Mouse (Mus musculus) C2C12 (cell line): Measurements from ENCODE around the gene Tnnc1. TPM values are rescaled to one million over a fixed set of nuclear protein-coding genes. Genes with fewer than 3 reads are reported as not detected.

Source experiments
- H3K27me3 ChIP-seq: one replicate; pipeline ENCODE4 v1.6.1; 2011; ENCODE audit not compliant: control insufficient read depth, insufficient read depth, insufficient read length
- H3K36me3 ChIP-seq: one replicate; pipeline ENCODE4 v1.6.1; 2011; ENCODE audit not compliant: control insufficient read depth, insufficient read depth
- H3K4me3 ChIP-seq: one replicate; pipeline ENCODE4 v1.5.1; 2011; ENCODE audit warnings: mild to moderate bottlenecking, control low read depth; ENCODE audit not compliant: poor library complexity, insufficient read depth, severe bottlenecking
- H3K79me2 ChIP-seq: one replicate; pipeline ENCODE4 v1.6.1; 2011; ENCODE audit not compliant: control insufficient read depth, insufficient read depth
- H3K79me3 ChIP-seq: one replicate; pipeline ENCODE4 v1.6.1; 2011; ENCODE audit warnings: low read depth, control low read depth
- H3ac ChIP-seq: one replicate; pipeline ENCODE3; 2011; ENCODE audit warnings: low read depth; ENCODE audit not compliant: control insufficient read depth, insufficient read length
- CEBPB ChIP-seq: IDR thresholded peaks from one replicate; pipeline ENCODE4 v1.6.1; 2011; ENCODE audit warnings: low read depth, mild to moderate bottlenecking, control low read depth, moderate library complexity
- CTCF ChIP-seq: IDR thresholded peaks from one replicate; pipeline ENCODE4 v1.5.1; 2011; ENCODE audit not compliant: control insufficient read depth, insufficient read depth, insufficient read length
- FOSL1 ChIP-seq: IDR thresholded peaks from one replicate; pipeline ENCODE4 v1.8.0; 2011; ENCODE audit warnings: mild to moderate bottlenecking, low read length; ENCODE audit not compliant: poor library complexity, insufficient read depth, severe bottlenecking
- MAX ChIP-seq: IDR thresholded peaks from one replicate; pipeline ENCODE4 v1.6.1; 2011; ENCODE audit warnings: mild to moderate bottlenecking, control low read depth
- MYOD1 ChIP-seq: IDR thresholded peaks from one replicate; pipeline ENCODE4 v1.6.1; 2011; ENCODE audit warnings: low read depth; ENCODE audit not compliant: control insufficient read depth, insufficient read length
- MYOG ChIP-seq: IDR thresholded peaks from one replicate; pipeline ENCODE4 v1.6.1; 2011; ENCODE audit not compliant: control insufficient read depth, insufficient read length; ENCODE audit errors: extremely low read depth
- USF1 ChIP-seq: IDR thresholded peaks from one replicate; pipeline ENCODE4 v1.6.1; 2011; ENCODE audit warnings: low read depth, mild to moderate bottlenecking, control low read depth, moderate library complexity
- polyA plus RNA-seq: library from polyadenylated mRNA; unstranded; fragments of >200 nt; fragmentation: generic; extraction: Trizol; gene quantifications from one replicate; pipeline ENCODE4 v1.2.1, GENCODE M21; 2012; ENCODE audit warnings: missing spikeins

The Tnnc1 gene
- polyA plus RNA-seq, 1 experiment: 21.0 TPM

- no peaks in the 10 kb centered on the region for H3K79me2 ChIP-seq
- no peak overlapping the region for H3K4me3 ChIP-seq
- no peak overlapping the region for H3ac ChIP-seq
- H3K36me3 ChIP-seq: peaks cover 98% of the 10 kb centered on the region
- no peak for TF ChIP-seq MYOD1
- TF ChIP-seq MYOG: no peak
- no peak for TF ChIP-seq FOSL1
- no peak for TF ChIP-seq CEBPB
- no peak for TF ChIP-seq MAX
- no peak for TF ChIP-seq USF1
- TF ChIP-seq CTCF: no peak
- peaks cover 6% of the 10 kb centered on the region for H3K79me3 ChIP-seq
- H3K27me3 ChIP-seq: no peaks in the 10 kb centered on the region
These were observed 23.9 kb upstream of the Tnnc1 start for GRCm38 (mm10) chr14:31184195-31184594.

DNA sequence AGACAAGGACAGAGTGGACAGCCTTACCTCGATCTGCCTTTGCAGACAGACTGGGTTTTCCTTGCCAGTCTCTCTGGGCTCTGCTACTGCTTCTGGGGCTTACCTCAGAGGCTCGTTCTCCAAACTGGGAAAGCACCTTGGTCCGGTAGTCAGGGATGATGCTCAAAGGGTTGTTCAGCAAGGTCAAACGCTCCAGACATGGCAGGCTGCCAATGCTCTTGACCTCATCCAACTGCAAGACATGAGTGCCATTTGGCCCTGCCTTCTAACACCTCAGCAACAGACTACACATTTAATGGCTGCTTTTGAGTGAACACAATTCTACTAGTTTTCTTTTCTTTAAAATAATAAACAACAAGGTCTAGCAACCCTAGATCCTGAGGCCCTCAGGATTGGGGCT is 21.5 kb upstream of the Tnnc1 start:
- Histone ChIP-seq H3K4me3 (no peak overlapping the region), H3K79me2 (peaks cover 9% of the 10 kb centered on the region), H3K79me3 (peaks cover 8% of the 10 kb centered on the region), H3K27me3 (no peaks in the 10 kb centered on the region), H3K36me3 (peaks cover 100% of the 10 kb centered on the region), H3ac (no peak overlapping the region)
- TF ChIP-seq MYOD1 (no peak), USF1 (no peak), FOSL1 (no peak), MYOG (no peak), CEBPB (no peak), CTCF (no peak), MAX (no peak)

DNA sequence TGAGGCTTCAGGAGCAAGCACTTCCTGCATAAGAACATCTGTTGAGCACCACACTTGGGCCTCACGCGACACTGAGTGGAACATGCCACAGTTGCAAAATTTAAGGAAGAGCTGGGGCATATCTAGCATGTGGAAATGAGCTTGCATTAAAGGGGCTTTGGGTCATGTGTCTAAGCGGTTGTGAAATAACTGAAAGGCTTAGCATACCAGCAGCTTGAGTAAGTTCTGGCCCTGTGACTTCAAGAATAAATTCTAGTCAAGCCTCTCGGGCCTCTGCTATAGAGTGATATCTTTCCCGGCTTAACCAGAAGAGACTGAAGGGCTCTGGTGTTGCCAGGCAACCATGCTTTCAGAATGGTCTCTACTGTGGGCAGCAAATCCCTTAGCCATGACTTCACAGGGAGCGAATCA is 19.3 kb upstream of the Tnnc1 start:
- Histone ChIP-seq H3K36me3 (peaks cover 96% of the 10 kb centered on the region), H3K79me3 (peaks cover 17% of the 10 kb centered on the region), H3K4me3 (no peak overlapping the region), H3ac (no peak overlapping the region), H3K79me2 (peaks cover 30% of the 10 kb centered on the region), H3K27me3 (no peaks in the 10 kb centered on the region)
- TF ChIP-seq CEBPB: peak; percentile 33
- TF ChIP-seq MYOG: no peak

DNA sequence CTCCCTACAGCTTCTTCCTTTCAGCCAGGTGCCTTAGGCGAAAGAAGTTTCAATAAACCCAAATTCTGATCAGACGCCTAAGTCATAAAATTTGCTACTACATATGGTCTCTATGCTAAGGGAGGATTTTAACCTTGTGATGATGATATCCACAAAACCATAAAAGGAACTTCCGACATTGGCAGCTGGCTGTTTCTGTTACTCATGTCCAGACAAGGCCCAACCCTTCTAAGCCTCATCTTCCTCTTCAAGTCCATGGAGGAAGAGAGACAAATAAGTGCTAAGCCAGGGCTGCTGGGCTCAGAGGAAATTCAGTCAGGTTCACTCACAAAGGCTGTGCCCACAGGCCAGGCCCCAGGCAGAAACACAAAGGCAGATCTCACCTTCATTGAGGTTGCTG is 18.8 kb upstream of the Tnnc1 start:
- Histone ChIP-seq H3K36me3 (peaks cover 92% of the 10 kb centered on the region), H3ac (no peak overlapping the region), H3K27me3 (no peaks in the 10 kb centered on the region), H3K4me3 (no peak overlapping the region), H3K79me3 (peaks cover 22% of the 10 kb centered on the region), H3K79me2 (peaks cover 36% of the 10 kb centered on the region)
- no peak for TF ChIP-seq MYOG
- no peak for TF ChIP-seq FOSL1

- TF ChIP-seq FOSL1: no peak
- no peak for TF ChIP-seq MYOG
- TF ChIP-seq CEBPB: no peak
- no peak for TF ChIP-seq MYOD1
- TF ChIP-seq MAX: no peak
- no peak for TF ChIP-seq CTCF
- no peak for TF ChIP-seq USF1
- no peak overlapping the region for H3ac ChIP-seq
- no peak overlapping the region for H3K4me3 ChIP-seq
- H3K36me3 ChIP-seq: peaks cover 92% of the 10 kb centered on the region
- H3K79me3 ChIP-seq: peaks cover 45% of the 10 kb centered on the region
- H3K79me2 ChIP-seq: peaks cover 62% of the 10 kb centered on the region
- no peaks in the 10 kb centered on the region for H3K27me3 ChIP-seq
These were observed 16.2 kb upstream of the Tnnc1 start for GRCm38 (mm10) chr14:31191936-31192335.

- peaks cover 84% of the 10 kb centered on the region for H3K36me3 ChIP-seq
These were observed 14.3 kb upstream of the Tnnc1 start for GRCm38 (mm10) chr14:31193791-31194190.

GRCm38 (mm10) chr14:31194441-31194840 is 13.7 kb upstream of the Tnnc1 start:
- Histone ChIP-seq H3K79me2 (peaks cover 85% of the 10 kb centered on the region), H3K4me3 (no peak overlapping the region), H3K79me3 (peaks cover 52% of the 10 kb centered on the region), H3K27me3 (no peaks in the 10 kb centered on the region), H3K36me3 (peaks cover 82% of the 10 kb centered on the region), H3ac (no peak overlapping the region)
- TF ChIP-seq MYOD1 (no peak), MAX (no peak), FOSL1 (no peak), CEBPB (no peak)

More at GRCm38 (mm10) chr14:31193791-31194190, 14.3 kb upstream of the Tnnc1 start:
- no peak overlapping the region for H3K4me3 ChIP-seq
- no peak overlapping the region for H3ac ChIP-seq
- peaks cover 78% of the 10 kb centered on the region for H3K79me2 ChIP-seq
- H3K27me3 ChIP-seq: no peaks in the 10 kb centered on the region
- TF ChIP-seq CEBPB (no peak), MYOG (no peak), MYOD1 (no peak)
- H3K79me3 ChIP-seq: peaks cover 50% of the 10 kb centered on the region
